Mouse (Mus musculus) urinary bladder, postnatal 36 days (tissue): ENCODE measurements at regions not wholly inside any gene's neighbourhood (a gene's known extent, or its start where the extent isn't known, plus 50 kb on each side); places are given as distances from the start of the nearest gene placed in this dataset.

ENCODE experiments used
- DNase-seq, 2 experiments: peaks; one replicate each; pipeline ENCODE4 v3.0.0; 2022; ENCODE audit warnings: low spot score in 2 of 2, mixed read lengths in 1 of 2

- no peak for DNase-seq
Measured at GRCm38 (mm10) chr14:76753734-76754133, 197.0 kb upstream of the Serp2 start.

- no peak for DNase-seq
Measured at GRCm38 (mm10) chr14:76749178-76749577, 192.5 kb upstream of the Serp2 start.

DNA sequence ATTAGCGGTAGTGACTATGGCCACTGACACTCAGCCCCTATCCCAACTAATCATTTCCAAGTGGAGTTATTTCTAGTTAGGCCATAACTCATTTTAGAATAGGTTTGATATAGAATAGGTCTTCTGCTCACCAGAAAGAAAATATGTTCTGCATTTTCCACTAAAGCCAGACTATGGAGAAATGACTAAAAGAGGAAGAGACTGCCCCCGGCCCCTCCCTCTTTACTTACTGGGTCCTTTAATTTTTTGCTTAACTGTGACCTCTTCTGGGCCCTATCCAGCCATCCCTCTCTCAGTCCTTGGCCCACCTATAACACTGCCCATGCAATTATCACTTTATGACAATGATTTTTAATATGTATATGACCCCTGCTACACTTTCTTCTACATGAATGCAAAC is 192.0 kb upstream of the Serp2 start:
- no peak for DNase-seq

DNA sequence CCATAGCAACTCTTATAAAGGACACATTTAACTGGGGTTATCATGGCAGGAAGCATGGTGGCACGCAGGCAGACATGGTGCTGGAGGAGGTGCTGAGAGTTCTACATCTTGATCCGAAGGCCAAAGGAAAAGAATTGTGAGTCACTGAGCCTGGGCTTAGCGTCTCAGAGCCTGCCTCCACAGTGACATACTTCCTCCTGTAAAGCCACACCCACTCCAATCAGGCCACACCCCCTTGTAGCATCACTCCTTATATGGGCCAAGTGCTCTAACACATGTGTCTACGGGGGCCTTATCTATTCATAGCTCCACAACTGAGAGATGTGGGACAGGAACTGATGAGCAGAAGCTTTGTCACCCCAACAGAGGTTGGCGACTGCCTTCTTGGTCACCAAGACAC is 191.1 kb upstream of the Serp2 start:
- DNase-seq, result no peak

GRCm38 (mm10) chr14:76746282-76746681 is 189.6 kb upstream of the Serp2 start:
- no peak for DNase-seq

GRCm38 (mm10) chr14:76744674-76745433 is 188.2 kb upstream of the Serp2 start:
- no peak for DNase-seq

DNA sequence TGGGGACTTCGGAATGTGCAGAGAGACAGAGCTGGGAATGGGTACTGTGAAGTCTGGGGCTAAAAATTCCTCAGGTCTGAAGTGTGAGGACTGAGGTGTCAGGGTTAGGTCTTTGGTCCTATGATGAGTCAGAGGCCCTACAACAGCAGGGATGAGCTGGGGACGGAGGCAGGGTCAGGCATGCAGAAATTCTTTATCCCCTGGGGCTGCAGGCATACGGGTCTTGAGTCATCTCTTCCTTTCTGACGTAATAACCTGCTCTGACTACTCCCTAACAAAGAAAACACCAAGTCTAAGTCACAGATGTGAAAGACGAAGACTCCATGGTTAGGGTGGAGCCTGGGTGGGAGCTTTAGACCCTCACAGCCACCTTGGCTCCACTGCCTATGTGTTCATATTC is 185.6 kb upstream of the Serp2 start:
- DNase-seq, result no peak

DNA sequence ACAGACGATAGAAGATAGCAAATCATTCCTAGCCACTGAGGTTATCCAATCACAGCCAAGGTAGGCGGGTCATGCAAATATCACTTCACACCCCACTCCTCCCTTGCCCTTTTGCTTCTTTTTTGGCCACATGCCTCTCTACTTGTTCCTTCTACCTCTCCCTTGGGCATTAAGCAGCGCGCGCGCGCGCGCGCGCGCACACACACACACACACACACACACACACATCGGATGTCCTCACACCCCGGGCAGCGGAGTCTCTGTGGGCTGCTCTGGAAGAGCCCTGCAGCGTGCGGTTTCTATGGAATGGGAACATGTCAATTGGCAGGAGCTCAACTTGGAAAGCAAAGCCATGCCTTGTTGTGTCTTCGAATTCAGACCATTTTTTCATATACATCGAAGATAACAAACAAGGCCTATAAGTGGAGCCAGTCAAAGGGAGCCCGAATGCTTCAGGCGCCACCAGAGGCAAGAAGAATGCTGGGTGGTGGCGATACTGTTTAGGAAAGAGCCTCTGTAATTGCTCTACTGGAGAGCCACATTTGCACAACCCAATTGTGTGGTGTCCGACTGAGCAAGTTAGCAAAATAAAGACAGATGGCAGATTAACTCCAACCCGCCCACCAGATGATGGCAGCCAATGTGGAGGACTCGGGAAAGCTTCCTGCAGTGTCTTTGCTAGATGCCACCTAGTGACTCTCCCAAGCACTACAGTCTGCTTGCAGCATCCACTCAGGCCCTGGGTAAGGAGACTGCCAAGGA is 183.3 kb upstream of the Serp2 start:
- DNase-seq, result peak in 1 of 2 experiments; percentile 19

- no peak for DNase-seq
Measured at GRCm38 (mm10) chr14:76735997-76736396, 179.3 kb upstream of the Serp2 start.

- DNase-seq, result no peak
Measured at GRCm38 (mm10) chr14:76735107-76735506, 178.4 kb upstream of the Serp2 start.

GRCm38 (mm10) chr14:76733258-76733823 is 176.7 kb upstream of the Serp2 start:
- DNase-seq, result peak; percentile 14 to 26

DNA sequence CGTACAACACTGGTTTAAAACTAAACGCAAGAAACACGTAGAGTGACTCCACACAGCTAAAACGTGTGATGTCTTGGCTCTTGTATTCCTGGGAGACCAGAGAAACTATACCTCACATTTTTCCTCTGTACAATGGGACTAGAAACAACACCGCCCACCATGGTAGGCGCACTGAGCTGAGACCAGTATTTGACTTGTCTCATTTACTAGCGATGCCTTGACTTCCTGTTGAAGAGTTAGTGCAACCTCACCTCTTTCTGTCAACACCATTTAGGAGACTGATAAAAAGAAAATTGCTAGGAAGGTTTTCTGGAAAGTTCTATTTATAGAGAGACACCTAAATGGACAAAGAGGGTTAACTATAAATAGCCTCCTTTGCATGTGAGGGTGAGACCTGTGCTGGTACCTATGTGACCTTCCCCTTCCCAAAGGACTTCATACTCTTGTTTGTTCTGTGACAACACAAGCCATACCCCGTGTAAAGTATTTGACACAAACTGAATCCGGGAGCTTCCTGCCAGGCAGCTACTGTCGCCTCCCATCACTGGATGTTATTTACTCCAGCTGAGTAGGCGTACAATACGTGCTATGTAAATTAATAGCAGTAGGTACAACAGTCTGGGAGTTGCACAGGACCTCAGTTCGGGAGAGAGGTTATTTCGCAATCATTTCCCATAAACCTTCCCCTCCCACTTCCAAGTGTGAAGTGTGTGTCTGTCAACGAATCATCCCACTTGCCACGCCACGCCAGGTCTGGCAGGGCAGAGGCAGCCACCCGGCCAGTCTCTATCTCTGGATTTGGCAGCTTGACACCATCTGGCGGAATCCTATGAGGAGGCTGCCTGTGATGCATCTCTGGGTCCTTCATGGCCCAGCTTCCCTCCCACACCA is 174.7 kb upstream of the Serp2 start:
- DNase-seq, result peak in 1 of 2 experiments; percentile 44

DNA sequence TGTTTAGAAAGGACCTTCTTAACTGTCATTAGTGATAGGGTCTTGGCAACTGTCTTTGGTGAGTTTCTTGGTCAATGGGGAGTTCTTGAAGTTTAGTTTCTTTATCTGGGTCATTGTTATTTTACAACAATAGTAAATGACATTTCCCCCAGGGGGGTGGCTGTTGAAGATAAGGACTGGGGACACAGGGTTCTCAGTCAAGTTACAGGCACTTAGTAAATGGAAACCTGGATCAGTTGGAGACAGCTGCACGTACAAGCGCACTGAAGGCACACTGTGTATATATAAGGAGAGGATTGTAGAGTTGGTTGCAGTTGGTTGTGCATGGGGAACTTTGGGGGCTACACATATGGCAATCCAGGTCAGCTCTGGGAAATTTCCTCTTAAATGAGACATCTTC is 169.2 kb upstream of the Serp2 start:
- DNase-seq, result no peak

DNA sequence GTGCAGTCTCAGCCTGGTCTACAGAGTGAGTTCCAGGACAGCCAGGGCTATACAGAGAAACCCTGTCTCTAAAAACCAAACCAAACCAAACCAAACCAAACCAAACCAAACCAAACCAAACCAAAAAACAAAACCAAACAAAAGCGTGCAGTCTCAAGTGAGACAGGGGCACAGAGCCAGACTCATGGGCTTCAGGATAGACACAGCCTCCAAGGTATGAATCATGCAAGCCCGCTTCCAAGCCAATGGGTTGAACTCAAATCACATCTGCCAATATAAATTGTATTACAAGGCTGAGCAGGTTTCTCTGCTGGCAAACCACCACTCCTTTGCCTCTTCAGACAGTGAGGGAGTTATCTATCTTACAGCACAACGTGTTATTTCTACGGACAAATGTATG is 168.5 kb upstream of the Serp2 start:
- peak in 1 of 2 experiments; percentile 36 for DNase-seq

DNA sequence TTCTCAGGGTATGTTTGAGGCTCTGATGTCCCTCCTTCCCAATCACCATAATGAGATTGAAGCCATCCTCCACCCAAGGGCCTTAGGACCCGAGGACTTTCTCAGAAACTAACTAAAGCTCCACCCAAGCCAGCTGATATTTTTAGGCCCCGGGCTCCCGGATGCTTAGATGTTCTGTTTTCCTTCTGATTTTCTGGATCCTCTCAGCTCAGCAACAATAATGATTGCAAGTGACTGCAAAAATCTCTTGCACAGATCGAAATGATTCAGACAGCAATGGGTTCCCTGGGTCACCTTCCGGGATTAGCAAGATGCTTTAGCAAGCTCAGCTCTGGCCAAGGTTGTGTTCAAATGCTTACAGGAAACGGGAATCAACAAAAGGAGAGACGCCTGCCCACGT is 168.1 kb upstream of the Serp2 start:
- no peak for DNase-seq

DNA sequence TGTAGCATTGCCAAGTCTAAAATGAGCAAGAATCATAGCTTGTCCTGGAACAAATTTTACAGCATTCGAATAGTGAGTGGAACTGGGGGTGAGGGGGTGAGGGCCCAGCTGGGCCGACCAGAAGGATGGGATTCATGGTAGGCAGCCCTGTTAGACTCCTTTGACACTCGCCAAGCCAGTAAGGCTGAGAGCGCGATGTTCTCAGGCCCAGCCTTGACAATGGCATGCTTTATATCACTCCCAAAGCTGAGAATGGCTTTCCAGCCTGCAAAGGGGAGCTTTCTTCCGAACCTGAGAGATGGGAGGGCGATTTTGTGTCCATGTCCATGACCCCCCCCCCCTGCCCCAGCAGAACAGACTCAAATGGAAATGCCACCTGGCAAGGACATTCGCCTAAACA is 167.7 kb upstream of the Serp2 start:
- DNase-seq, result no peak

DNA sequence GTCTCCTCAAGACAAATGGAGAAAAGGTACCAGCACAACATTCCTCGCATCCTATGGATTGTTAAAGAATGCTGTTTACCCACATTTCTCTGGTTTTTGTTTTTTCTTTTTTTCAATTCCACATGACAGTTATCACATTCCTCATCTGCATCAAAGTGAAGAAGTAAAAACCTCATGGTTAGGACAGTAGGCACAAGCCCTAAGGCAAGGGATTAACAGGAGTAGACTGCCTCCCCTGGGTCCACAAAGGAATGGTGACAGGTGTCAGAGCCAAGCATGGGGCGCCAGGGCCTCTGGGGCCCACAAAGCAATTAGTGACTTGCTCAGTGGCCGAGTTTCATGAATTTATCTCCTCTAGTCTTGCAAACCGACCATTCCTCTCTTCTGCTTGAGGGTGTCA is 166.9 kb upstream of the Serp2 start:
- no peak for DNase-seq

DNA sequence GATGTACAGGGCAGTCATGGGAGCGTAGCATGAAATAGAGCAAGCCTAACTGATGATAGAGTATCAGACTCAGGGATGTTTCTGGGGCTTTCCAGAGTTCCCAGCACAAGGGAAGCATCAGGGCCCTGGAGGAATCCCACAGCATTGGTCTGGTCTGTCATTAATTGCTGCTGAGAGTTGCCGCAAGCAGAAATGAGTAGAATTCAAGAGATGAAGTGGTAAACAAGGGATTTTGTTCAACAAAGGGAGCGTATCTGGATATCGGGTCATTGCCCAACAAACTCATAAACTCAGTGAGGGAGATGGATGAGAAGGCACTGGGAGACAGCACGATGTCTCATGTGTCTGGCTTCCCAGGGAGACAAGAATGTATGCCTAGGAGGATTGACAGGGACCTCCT is 165.6 kb upstream of the Serp2 start:
- DNase-seq, result no peak

DNA sequence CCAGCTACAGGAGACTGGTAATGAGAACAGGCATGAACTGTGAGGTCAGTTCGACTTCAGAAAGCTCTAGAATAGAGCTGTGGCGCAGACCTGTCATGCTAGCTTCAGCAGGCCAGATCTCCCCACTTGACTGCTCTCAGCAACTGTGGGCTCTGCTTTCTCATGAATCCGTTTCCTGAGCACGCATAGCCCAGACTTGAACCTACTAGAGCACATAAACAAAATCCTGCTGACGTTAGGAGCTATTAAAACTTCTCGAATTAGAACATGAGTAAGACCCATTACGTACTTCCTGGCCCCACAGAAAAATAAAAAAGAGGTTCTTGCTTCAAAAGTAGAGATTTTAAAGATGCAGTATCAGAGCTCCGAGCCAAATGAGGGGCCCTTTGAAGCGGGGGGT is 165.1 kb upstream of the Serp2 start:
- no peak for DNase-seq

GRCm38 (mm10) chr14:76717081-76717480 is 160.4 kb upstream of the Serp2 start:
- DNase-seq, result no peak

DNA sequence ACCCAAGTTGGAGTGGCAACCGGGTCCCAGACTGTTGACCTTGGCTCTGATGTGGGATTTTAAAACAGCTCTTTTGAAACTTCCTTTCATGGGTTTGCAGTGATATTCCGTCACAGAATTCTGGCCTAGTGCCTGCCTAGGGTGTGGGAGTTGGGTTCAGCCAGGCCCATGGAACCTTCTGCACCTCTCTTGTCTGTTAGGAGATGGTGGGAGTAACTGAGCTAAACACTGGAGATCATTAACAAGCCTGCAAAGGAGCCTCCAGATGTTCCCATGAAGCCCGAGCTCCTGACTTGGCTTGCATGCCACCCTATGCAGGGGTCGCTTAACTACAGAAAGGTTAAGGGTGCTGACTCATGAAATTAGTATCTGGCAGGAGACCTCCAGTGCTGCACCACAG is 158.0 kb upstream of the Serp2 start:
- DNase-seq, result peak in 1 of 2 experiments; percentile 51

- DNase-seq, result no peak
Measured at GRCm38 (mm10) chr14:76713946-76714345, 157.3 kb upstream of the Serp2 start.
